Mouse (Mus musculus): ENCODE measurements around the gene Scamp2. TPM values are rescaled to one million over a fixed set of nuclear protein-coding genes. Genes with fewer than 3 reads are reported as not detected.

The Scamp2 gene
- polyA plus RNA-seq, 1 experiment: 38.3 TPM

GRCm38 (mm10) chr9:57525516-57525915, 35.2 kb upstream of the Scamp2 start:
- TF ChIP-seq REST (IDR thresholded peaks at IDR 0.05; ENCODE audit: insufficient read depth, insufficient read length) (no peak), CEBPB (IDR thresholded peaks at IDR 0.05; ENCODE audit: insufficient read depth, poor library complexity, severe bottlenecking) (no peak), TCF12 (IDR thresholded peaks at IDR 0.05; ENCODE audit: insufficient read depth, poor library complexity, severe bottlenecking) (no peak), MYOG (IDR thresholded peaks at IDR 0.05; ENCODE audit: control insufficient read depth in 1 of 3, insufficient read depth in 1 of 3, insufficient read length in 2 of 3, low read depth in 2 of 3) (no peak), MAX (IDR thresholded peaks at IDR 0.05; ENCODE audit: low read depth) (no peak), POLR2A (IDR thresholded peaks at IDR 0.05; ENCODE audit: insufficient read length, low read depth) (no peak), E2F4 (IDR thresholded peaks at IDR 0.05; ENCODE audit: insufficient read depth) (no peak), MYOD1 (IDR thresholded peaks at IDR 0.05; ENCODE audit: control insufficient read depth in 1 of 3, insufficient read length in 2 of 3, low read depth in 2 of 3) (no peak), POLR2AphosphoS2 (IDR thresholded peaks at IDR 0.05; ENCODE audit: insufficient read length, low read depth) (no peak), USF1 (IDR thresholded peaks at IDR 0.05; ENCODE audit: low read depth) (no peak), SRF (IDR thresholded peaks at IDR 0.05; ENCODE audit: control insufficient read depth, insufficient read length, low read depth) (no peak), TCF3 (IDR thresholded peaks at IDR 0.05; ENCODE audit: insufficient read length, low read depth) (no peak)
- H3K79me2 ChIP-seq (ENCODE audit: control insufficient read depth, insufficient read depth): peaks cover 88% of the 10 kb centered on the region
- H3K27me3 ChIP-seq (ENCODE audit: control insufficient read depth, insufficient read depth, insufficient read length): no peaks in the 10 kb centered on the region
- no peak overlapping the region for H3K4me2 ChIP-seq (ENCODE audit: low read depth)
- peaks cover 19% of the 10 kb centered on the region for H3K36me3 ChIP-seq (ENCODE audit: control insufficient read depth, insufficient read depth)
- no peak overlapping the region for H3ac ChIP-seq (ENCODE audit: control insufficient read depth, insufficient read length)
- H3K4me3 ChIP-seq: no peak overlapping the region

DNA sequence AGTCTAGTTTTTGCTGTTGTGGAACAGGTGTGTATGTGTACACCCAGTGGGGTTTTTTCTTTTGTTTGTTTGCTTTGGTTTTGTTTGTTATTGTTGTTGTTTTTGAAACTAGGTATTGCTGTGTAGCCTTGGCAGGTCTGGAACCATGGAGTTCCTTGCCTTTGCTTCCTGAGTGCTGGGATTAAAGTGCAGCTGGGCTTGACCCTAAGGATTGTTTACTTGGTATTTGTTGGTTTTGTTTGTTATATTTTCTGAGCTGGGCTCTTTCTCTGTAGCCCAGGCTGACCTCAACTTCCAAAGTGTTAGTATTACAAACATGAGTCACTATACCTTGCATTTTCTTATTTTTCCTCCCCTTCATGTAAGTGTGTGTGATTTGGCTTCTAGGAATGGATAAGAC, 34.3 kb upstream of the Scamp2 start:
- Histone ChIP-seq H3K79me2 (ENCODE audit: control insufficient read depth, insufficient read depth) (peaks cover 88% of the 10 kb centered on the region), H3K27me3 (ENCODE audit: control insufficient read depth, insufficient read depth, insufficient read length) (no peaks in the 10 kb centered on the region), H3K4me3 (no peak overlapping the region), H3K36me3 (ENCODE audit: control insufficient read depth, insufficient read depth) (peaks cover 26% of the 10 kb centered on the region), H3ac (ENCODE audit: control insufficient read depth, insufficient read length) (no peak overlapping the region), H3K4me2 (ENCODE audit: low read depth) (no peak overlapping the region)
- TF ChIP-seq USF1 (IDR thresholded peaks at IDR 0.05; ENCODE audit: low read depth) (no peak), TCF12 (IDR thresholded peaks at IDR 0.05; ENCODE audit: insufficient read depth, poor library complexity, severe bottlenecking) (no peak), CEBPB (IDR thresholded peaks at IDR 0.05; ENCODE audit: insufficient read depth, poor library complexity, severe bottlenecking) (no peak), POLR2A (IDR thresholded peaks at IDR 0.05; ENCODE audit: insufficient read length, low read depth) (no peak), MYOG (IDR thresholded peaks at IDR 0.05; ENCODE audit: control insufficient read depth in 1 of 3, insufficient read depth in 1 of 3, insufficient read length in 2 of 3, low read depth in 2 of 3) (no peak)

DNA sequence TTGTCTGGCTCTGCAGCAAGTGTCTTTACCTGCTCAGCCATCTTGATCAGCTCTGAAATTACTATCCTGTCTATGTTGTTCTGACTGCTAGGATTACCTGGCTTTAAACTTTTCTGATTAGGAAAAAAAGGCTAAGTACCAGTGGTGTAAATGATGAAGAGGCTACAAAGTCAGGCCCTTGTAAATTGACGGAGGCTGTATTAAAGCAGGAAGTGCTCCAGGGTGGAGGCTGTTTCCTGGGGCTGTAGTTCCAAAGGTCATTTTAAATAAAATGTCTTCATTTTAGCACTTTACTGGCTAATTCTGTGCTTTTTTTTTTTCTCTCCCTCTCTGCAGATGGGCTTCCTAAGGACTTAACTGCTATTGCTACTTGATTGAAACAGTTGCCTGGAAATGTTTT, 28.8 kb upstream of the Scamp2 start:
- peaks cover 44% of the 10 kb centered on the region for H3K36me3 ChIP-seq (ENCODE audit: control insufficient read depth, insufficient read depth)

DNA sequence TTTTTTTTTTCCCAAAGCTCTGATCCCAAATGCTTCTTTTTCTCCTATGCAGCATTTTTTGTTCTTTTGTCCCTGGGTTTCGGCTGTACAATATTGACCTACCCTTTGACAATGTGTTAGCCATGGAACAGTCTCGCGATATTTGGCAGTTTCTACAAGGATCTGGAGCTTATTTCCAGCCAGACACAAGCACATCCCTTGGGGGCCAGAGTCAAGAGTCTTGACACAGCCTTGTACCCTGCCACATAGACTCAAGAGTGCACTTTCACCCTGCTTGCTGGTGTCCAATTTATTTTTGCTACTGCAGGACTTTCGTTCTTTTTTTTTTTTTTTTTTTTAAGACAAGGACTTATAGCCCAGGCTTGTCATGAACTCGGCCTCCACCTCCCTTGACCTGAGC, 24.4 kb upstream of the Scamp2 start:
- no peaks in the 10 kb centered on the region for H3K27me3 ChIP-seq (ENCODE audit: control insufficient read depth, insufficient read depth, insufficient read length)
- no peak overlapping the region for H3ac ChIP-seq (ENCODE audit: control insufficient read depth, insufficient read length)
- peak overlapping the region; percentile 90 for H3K4me3 ChIP-seq
- peaks cover 18% of the 10 kb centered on the region for H3K36me3 ChIP-seq (ENCODE audit: control insufficient read depth, insufficient read depth)
- H3K4me2 ChIP-seq (ENCODE audit: low read depth): peak overlapping the region; percentile 88
- peaks cover 8% of the 10 kb centered on the region for H3K79me2 ChIP-seq (ENCODE audit: control insufficient read depth, insufficient read depth)
- no peak for TF ChIP-seq MYOD1 (IDR thresholded peaks at IDR 0.05; ENCODE audit: control insufficient read depth in 1 of 3, insufficient read length in 2 of 3, low read depth in 2 of 3)
- no peak for TF ChIP-seq MAX (IDR thresholded peaks at IDR 0.05; ENCODE audit: low read depth)
- no peak for TF ChIP-seq MYOG (IDR thresholded peaks at IDR 0.05; ENCODE audit: control insufficient read depth in 1 of 3, insufficient read depth in 1 of 3, insufficient read length in 2 of 3, low read depth in 2 of 3)

More for the DNA sequence above, 28.8 kb upstream of the Scamp2 start:
- Histone ChIP-seq H3ac (ENCODE audit: control insufficient read depth, insufficient read length) (no peak overlapping the region), H3K79me2 (ENCODE audit: control insufficient read depth, insufficient read depth) (peaks cover 34% of the 10 kb centered on the region), H3K27me3 (ENCODE audit: control insufficient read depth, insufficient read depth, insufficient read length) (no peaks in the 10 kb centered on the region), H3K4me2 (ENCODE audit: low read depth) (no peak overlapping the region), H3K4me3 (no peak overlapping the region)
- no peak for TF ChIP-seq SRF (IDR thresholded peaks at IDR 0.05; ENCODE audit: control insufficient read depth, insufficient read length, low read depth)
- no peak for TF ChIP-seq POLR2AphosphoS2 (IDR thresholded peaks at IDR 0.05; ENCODE audit: insufficient read length, low read depth)
- no peak for TF ChIP-seq POLR2A (IDR thresholded peaks at IDR 0.05; ENCODE audit: insufficient read length, low read depth)
- TF ChIP-seq CEBPB (IDR thresholded peaks at IDR 0.05; ENCODE audit: insufficient read depth, poor library complexity, severe bottlenecking): no peak
- TF ChIP-seq MYOG (IDR thresholded peaks at IDR 0.05; ENCODE audit: control insufficient read depth in 1 of 3, insufficient read depth in 1 of 3, insufficient read length in 2 of 3, low read depth in 2 of 3): no peak
- TF ChIP-seq MYOD1 (IDR thresholded peaks at IDR 0.05; ENCODE audit: control insufficient read depth in 1 of 3, insufficient read length in 2 of 3, low read depth in 2 of 3): no peak
- no peak for TF ChIP-seq MAX (IDR thresholded peaks at IDR 0.05; ENCODE audit: low read depth)

- Histone ChIP-seq H3K27me3 (ENCODE audit: control insufficient read depth, insufficient read depth, insufficient read length) (no peaks in the 10 kb centered on the region), H3K79me2 (ENCODE audit: control insufficient read depth, insufficient read depth) (peaks cover 8% of the 10 kb centered on the region), H3K4me3 (peak within 1 kb of the TSS; percentile 90), H3K36me3 (ENCODE audit: control insufficient read depth, insufficient read depth) (peaks cover 12% of the 10 kb centered on the region), H3ac (ENCODE audit: control insufficient read depth, insufficient read length) (peak within 1 kb of the TSS; percentile 69), H3K4me2 (ENCODE audit: low read depth) (peak within 1 kb of the TSS; percentile 88)
- TF ChIP-seq SRF (IDR thresholded peaks at IDR 0.05; ENCODE audit: control insufficient read depth, insufficient read length, low read depth) (peak; percentile 64), MYOD1 (IDR thresholded peaks at IDR 0.05; ENCODE audit: control insufficient read depth in 1 of 3, insufficient read length in 2 of 3, low read depth in 2 of 3) (no peak), TCF3 (IDR thresholded peaks at IDR 0.05; ENCODE audit: insufficient read length, low read depth) (no peak), REST (IDR thresholded peaks at IDR 0.05; ENCODE audit: insufficient read depth, insufficient read length) (no peak), MYOG (IDR thresholded peaks at IDR 0.05; ENCODE audit: control insufficient read depth in 1 of 3, insufficient read depth in 1 of 3, insufficient read length in 2 of 3, low read depth in 2 of 3) (no peak), MAX (IDR thresholded peaks at IDR 0.05; ENCODE audit: low read depth) (no peak), USF1 (IDR thresholded peaks at IDR 0.05; ENCODE audit: low read depth) (no peak), TCF12 (IDR thresholded peaks at IDR 0.05; ENCODE audit: insufficient read depth, poor library complexity, severe bottlenecking) (no peak), POLR2AphosphoS2 (IDR thresholded peaks at IDR 0.05; ENCODE audit: insufficient read length, low read depth) (peak; percentile 86), CEBPB (IDR thresholded peaks at IDR 0.05; ENCODE audit: insufficient read depth, poor library complexity, severe bottlenecking) (no peak), E2F4 (IDR thresholded peaks at IDR 0.05; ENCODE audit: insufficient read depth) (peak; percentile 58), POLR2A (IDR thresholded peaks at IDR 0.05; ENCODE audit: insufficient read length, low read depth) (peak; percentile 84)
Observed at GRCm38 (mm10) chr9:57537044-57537727, 23.6 kb upstream of the Scamp2 start, which contains the start of gene Fam219b. TSS of gene Fam219b (plus strand) at chr9:57537528.
